Mouse (Mus musculus) E14TG2a.4 (cell line): ENCODE data around the gene Ptpn6.

Experiments
- H3K27me3 ChIP-seq: 2 replicates; pipeline ENCODE4 v1.6.1; 2014; ENCODE audit warnings: low read length, control low read depth; ENCODE audit not compliant: insufficient read depth
- H3K36me3 ChIP-seq: 2 replicates; pipeline ENCODE4 v1.6.1; 2014; ENCODE audit warnings: low read length, control low read depth; ENCODE audit not compliant: insufficient read depth
- H3K4me1 ChIP-seq: replicated peaks from 2 replicates; pipeline ENCODE4 v1.6.1; 2014; ENCODE audit warnings: low read depth, low read length, control low read depth
- H3K4me3 ChIP-seq: replicated peaks from 2 replicates; pipeline ENCODE4 v1.5.1; 2014; ENCODE audit warnings: mild to moderate bottlenecking, low read length
- H3K9me3 ChIP-seq: 2 replicates; pipeline ENCODE4 v1.6.1; 2014; ENCODE audit warnings: low read length, control low read depth
- CTCF ChIP-seq: conservative IDR thresholded peaks from 2 replicates; pipeline ENCODE4 v1.5.1; 2014; ENCODE audit warnings: low read length
- NANOG ChIP-seq: IDR thresholded peaks from 2 replicates; pipeline ENCODE4 v1.6.1; 2014; ENCODE audit warnings: borderline replicate concordance, low read length, mixed read lengths
- POU5F1 ChIP-seq: IDR thresholded peaks from 2 replicates; pipeline ENCODE4 v1.6.1; 2014; ENCODE audit warnings: low read length, borderline replicate concordance

The Ptpn6 gene

DNA sequence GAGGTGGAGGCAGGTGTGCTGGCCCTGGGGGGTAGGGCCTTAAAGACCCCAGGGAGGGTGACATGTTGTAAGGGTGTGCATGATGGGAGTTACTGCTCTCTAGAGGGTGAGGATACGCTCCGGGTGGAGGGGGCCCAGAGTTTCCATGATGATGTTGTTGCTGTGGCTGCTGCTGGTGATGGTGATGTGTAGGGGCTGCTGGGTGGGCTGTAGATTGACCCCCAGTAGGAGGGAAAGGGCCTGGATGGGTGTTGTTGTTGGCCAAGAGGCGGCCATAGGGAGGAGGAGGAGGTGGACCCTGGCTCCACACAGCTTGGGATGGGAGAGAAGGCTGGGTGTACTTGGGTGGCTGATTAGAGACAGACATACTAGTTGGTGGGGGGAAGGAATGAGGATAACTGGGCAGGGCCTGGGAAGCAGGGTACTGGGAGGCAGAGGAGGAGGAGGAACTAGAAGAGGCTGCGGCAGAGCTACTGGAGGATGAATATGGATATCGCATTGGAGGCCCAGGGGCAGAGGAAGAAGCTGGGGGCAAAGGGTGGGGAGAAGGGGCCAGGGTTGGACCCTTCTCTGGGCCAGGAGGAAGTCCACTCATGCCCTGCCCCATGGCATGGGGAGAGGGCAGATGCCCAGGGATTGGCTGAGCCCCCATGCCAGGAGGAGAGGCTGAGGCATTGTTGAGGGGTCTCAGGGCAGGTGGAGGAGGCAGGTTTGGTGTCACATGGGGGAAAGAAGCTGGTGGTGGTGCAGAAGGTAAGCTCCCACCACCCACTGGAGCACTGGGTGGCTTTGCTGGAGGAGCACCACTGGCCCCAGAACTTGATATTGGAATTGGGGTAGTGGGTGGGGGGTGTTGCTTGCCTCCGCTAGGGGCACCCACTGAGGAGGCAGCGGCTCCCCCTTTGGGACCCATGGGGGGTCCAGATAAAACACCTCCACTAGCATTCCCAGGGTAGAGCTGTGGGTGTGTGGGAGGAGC lies 8.4 kb upstream of the Ptpn6 start:
- Histone ChIP-seq H3K27me3 (peaks cover 11% of the 10 kb centered on the region), H3K4me3 (peak overlapping the region; percentile 82), H3K36me3 (peaks cover 50% of the 10 kb centered on the region), H3K9me3 (no peaks in the 10 kb centered on the region), H3K4me1 (peaks cover 77% of the 10 kb centered on the region)
- TF ChIP-seq CTCF (no peak), NANOG (no peak), POU5F1 (no peak)

DNA sequence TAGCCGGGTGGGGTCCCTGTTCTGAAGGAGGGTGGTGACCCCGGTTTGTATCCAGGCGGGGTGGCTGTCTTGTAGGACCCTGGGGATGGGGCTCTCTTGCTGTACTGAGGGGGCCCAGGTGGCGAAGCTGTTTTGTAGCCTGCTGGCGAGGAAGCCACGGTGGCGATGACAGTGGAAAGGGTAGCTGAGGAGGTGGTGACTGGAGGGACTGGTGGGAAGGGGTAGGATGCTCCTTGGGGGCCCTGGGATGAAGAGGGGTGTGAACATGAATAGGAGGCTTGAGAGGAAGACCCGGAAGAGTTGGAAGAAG lies 7.7 kb upstream of the Ptpn6 start:
- peaks cover 11% of the 10 kb centered on the region for H3K27me3 ChIP-seq
- H3K36me3 ChIP-seq = peaks cover 50% of the 10 kb centered on the region
- no peak for TF ChIP-seq POU5F1
- no peak for TF ChIP-seq NANOG
- TF ChIP-seq CTCF = no peak
- peaks cover 82% of the 10 kb centered on the region for H3K4me1 ChIP-seq
- H3K9me3 ChIP-seq = no peaks in the 10 kb centered on the region
- peak overlapping the region; percentile 82 for H3K4me3 ChIP-seq

DNA sequence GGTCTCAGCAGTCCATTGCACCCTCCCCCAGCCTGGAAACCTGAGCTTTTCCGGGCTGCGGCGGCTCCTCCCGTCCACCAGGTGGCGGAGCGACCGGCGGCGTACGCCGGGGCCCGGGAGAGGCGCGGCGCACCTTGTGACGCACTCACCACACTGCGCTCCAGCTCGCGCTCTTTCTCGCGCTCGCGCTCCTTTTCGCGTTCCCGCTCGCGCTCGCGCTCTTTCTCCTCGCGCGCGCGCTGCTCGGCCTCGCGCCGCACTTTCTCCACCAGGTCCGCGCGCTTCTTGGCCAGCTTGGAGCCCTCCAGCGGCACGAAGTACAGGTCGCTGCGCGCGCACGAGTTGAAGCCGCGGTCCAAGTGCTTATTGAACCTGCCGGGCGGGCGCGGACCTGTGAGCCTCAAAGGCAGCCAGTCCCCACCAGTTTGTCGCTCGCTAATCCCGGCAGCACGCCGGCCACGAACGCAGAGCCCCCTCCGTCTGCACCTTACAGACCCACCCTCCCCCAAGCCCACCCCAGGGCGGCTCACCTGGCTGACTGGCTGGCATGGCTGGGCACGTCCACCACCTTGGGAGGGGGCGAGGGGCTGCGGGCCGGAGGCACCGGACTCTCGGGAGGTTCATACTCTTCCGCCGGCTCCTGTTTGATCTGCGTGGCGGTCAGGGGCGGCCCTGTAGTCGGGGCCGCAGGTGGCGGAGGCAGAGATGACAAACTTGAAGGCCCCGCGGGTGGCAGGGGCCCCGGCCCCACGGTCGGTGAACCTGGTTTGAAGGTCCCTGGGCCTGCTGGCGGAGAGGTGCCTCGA lies 7.2 kb upstream of the Ptpn6 start:
- H3K4me3 ChIP-seq = peak overlapping the region; percentile 82
- TF ChIP-seq POU5F1 = no peak
- TF ChIP-seq NANOG = no peak
- no peak for TF ChIP-seq CTCF
- peaks cover 50% of the 10 kb centered on the region for H3K36me3 ChIP-seq
- H3K4me1 ChIP-seq = peaks cover 82% of the 10 kb centered on the region
- H3K9me3 ChIP-seq = no peaks in the 10 kb centered on the region
- peaks cover 11% of the 10 kb centered on the region for H3K27me3 ChIP-seq

DNA sequence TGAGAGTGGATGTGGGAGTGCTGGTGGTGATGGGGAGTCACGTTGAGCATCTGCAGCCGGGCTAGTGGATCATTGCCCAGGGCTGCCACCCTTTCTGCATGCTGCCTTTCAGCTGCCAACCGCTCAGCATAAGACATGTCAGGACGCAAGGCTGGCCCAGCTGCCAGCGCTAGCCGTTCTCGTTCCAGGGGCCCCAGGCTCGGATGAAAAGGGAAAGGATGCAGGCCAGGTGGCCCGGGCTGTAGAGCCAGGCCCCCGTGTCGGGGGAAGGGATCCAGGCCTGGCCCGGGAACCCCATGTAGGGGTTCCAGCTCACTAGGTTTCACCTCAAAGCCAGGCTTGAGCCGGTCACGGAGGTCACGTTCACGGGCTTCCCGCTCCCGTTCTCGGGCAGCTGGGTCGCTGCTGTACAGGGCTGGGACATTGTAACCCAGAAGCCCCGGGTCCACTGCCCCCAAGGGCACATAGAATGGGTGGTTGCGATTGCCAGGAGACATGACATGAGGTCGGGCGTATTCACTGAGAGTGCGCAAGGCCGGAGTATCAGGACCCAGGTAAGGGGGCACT lies 6.3 kb upstream of the Ptpn6 start:
- Histone ChIP-seq H3K27me3 (peaks cover 7% of the 10 kb centered on the region), H3K9me3 (no peaks in the 10 kb centered on the region), H3K36me3 (peaks cover 45% of the 10 kb centered on the region)

DNA sequence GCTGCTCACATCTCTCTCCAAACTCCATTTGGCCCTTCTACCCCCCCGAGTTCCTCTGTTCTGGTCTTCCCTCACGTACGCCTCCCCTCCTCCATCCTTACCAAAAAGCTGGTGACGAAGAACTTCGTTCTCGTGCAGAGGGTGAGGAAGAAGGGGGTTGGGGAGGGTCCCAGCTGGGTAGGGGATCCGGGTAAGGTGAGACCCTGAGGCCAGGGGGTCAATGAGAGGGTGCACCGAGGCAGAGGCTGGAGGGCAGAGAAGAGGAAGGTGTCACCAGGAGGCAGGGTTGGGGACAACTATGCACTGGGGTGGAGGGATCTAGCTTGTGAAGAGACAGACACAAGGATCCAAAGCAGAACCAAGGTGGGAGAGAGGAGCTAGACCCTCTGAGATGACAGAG lies 5.1 kb upstream of the Ptpn6 start:
- Histone ChIP-seq H3K36me3 (peaks cover 35% of the 10 kb centered on the region), H3K4me1 (peaks cover 80% of the 10 kb centered on the region), H3K4me3 (no peak overlapping the region), H3K27me3 (peaks cover 7% of the 10 kb centered on the region), H3K9me3 (no peaks in the 10 kb centered on the region)
- TF ChIP-seq CTCF (no peak), NANOG (no peak), POU5F1 (no peak)

More for the DNA sequence above, 6.3 kb upstream of the Ptpn6 start:
- TF ChIP-seq POU5F1 (no peak), NANOG (no peak), CTCF (no peak)
- peaks cover 80% of the 10 kb centered on the region for H3K4me1 ChIP-seq
- peak overlapping the region; percentile 82 for H3K4me3 ChIP-seq

DNA sequence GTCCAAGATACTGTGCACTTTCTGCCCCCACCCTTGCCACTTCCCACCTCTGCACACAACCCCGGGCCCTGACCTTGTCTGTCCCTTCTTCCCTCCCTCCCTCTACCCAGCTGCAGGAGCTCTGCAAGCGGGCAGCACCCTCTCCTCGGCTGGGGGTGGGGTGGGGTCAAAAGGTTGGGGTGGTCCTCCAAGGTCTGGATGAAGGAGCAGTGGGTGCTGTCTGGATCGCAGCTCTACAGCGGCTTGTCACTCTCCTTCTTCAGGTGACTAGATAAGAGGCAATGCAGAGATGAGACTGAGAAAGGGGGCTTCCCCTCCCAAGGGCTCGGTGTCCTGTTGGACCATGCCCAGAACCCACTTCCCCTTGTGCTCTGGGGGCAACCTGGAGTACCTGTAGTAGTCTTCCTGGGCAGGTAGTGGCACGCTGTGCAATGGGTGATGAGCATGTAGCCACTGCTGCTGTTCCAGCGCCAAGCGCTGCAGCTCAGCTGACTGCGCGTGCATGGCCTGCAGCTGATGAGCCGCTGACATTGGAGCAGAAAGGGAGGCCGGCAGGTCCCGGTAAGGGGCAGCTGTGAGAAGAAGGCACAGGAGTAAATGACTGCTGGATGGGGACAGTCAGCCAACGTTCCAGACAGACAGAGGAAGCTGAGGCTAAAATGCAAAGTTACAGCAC lies 4.5 kb upstream of the Ptpn6 start:
- peaks cover 80% of the 10 kb centered on the region for H3K4me1 ChIP-seq
- H3K36me3 ChIP-seq = peaks cover 30% of the 10 kb centered on the region
- no peaks in the 10 kb centered on the region for H3K9me3 ChIP-seq
- H3K27me3 ChIP-seq = peaks cover 7% of the 10 kb centered on the region
- no peak for TF ChIP-seq POU5F1
- TF ChIP-seq NANOG = no peak
- TF ChIP-seq CTCF = no peak
- H3K4me3 ChIP-seq = no peak overlapping the region; the same call in 1 of the 2 replicates

DNA sequence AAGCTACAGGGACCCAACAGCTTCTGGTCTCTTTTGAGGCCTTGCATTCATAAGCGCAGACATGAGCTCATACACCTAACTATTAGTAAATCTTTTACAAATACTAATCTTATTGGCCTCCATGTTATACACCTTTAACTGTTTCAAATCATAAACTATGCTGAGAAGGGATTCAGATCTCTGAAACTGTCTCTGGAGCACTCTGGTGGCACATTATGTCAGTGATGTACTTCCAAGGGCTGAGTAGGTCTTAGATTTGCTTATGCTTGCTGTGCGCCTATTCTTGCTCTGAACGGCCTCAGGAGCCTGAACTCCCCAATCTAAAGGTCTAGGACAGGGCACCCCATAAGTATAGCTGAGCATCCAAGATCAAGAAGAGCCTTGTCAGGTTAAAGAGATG lies 3.3 kb upstream of the Ptpn6 start:
- H3K36me3 ChIP-seq = peaks cover 23% of the 10 kb centered on the region
- no peaks in the 10 kb centered on the region for H3K9me3 ChIP-seq
- H3K27me3 ChIP-seq = peaks cover 4% of the 10 kb centered on the region
- peak overlapping the region; percentile 37 for H3K4me3 ChIP-seq
- peaks cover 80% of the 10 kb centered on the region for H3K4me1 ChIP-seq
- TF ChIP-seq NANOG (no peak), POU5F1 (no peak), CTCF (no peak)
